Mouse (Mus musculus): ENCODE measurements around the gene Miga2. TPM values are rescaled to one million over a fixed set of nuclear protein-coding genes. Genes with fewer than 3 reads are reported as not detected.

The Miga2 gene
- 5.6 and 6.8 TPM in 2 replicates for polyA plus RNA-seq (2012; rRNA removed)

DNA sequence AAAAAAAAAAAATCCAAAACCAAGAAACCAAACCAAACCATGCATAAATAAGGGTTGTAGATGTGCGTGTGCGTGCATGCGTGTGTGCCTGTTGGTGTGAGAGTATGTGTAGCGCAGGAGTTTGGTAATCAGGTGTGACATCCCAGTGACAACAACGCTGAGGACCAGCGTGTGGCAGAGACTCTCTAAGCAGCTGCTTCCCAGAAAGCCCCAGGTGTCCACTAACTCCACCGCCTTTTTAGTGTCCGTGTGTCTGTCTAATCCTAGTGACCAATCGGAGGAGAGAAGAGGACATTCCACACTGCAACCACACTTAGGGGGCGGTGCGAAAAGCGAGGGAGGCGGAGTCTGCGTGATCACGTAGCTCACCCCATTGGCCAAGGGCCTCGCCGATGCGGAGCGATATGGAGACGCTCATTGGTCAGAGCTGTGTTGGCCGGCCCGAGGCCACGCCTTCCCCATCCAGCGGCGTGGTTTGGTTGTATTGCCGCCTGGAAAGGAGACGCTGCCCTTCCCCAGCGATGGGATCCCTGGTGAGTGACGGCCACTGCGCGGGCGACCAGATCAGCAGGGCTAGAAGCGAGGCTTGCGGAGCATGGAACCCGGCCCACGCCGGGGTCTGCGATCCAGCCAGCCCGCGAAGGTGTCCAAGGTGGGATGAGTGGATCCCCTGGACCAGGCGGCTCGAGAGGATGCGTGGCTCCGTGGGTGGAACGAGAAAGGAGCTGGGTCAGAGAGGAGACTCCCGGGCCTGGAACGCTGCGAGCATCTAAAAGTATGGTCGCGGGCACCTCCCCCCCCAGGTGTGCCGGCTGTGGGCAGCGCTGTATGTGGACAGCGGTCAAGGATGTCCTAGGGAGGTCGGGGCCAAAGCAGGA is at the start of gene Miga2:
Miga2 (plus strand) TSS at position 461 of the 878 bp plus-strand sequence.

DNA sequence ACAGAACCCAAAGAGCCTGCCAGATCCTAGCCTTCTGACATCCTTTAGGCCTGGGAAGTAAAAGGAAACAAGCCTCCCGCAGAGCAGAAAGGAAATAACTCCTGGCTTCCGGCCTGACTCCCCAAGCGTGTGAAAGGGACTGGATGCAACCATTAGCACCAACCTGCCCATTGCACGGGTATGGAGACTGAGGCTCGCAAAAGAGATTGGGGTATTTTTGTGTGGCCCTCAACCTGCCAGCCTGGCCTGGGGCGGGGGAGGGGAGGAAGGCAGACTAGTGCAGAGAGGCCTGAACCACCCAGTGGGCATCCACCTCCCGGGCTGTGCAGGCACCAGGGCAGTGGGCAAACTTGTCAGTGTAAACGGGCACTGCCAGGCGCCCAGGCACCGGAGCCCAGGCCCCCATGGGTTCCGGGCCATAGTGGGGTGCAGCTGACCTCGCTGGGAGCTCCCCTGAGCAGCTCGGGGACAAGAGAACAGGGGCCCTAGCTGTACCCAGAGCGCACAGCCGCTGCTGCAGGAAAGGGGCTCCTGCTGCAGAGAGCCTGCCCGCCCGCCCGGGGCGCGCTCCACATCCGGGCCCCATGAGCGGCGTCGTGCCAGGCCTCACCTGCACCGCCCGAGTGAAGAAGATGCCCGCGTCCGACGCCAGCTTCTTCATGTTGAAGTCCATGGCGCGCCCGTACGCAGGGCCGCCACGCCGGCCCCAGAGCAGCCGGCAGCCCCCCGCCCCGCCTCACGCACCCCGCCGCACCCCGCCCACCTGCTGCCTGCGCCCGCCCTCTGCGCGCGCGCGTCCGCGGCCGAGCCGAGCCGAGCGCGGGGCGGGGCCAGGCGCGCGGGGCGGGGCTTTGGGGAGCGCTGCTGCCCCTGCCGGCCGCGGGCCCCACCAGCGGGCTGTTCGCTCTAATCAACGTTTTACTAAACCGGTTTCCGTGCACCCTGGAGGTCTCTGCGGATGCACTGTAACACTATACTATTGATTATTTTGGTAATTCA is 5.2 kb upstream of the Miga2 start, which contains the start of gene Sh3glb2:
Sh3glb2 (minus strand) TSS at position 805 of the 999 bp plus-strand sequence.

DNA sequence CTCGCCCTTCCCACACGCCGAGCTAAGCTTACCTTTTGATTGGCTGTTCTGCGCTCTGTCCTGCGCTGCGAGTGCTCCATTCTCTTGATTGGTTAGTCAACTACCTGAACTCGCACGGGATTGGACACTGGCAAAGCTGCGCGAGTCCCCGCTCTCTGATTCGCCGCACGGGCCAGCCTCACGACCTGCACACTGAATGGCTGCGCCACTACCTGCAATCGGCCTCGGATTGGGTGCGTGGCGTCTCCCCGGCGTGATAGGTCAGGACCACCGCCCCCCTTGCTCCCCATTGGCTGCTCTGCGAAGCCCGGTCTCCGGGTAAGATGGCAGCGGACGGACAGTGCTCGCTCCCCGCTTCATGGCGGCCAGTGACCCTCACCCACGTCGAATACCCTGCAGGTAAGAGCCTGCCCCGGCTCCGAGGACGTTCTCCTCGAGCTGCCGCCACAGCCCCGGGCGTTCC is 28.1 kb downstream of the Miga2 start, which contains the start of gene Dolpp1:
Dolpp1 (plus strand) TSS at position 141 of the 463 bp plus-strand sequence.

DNA sequence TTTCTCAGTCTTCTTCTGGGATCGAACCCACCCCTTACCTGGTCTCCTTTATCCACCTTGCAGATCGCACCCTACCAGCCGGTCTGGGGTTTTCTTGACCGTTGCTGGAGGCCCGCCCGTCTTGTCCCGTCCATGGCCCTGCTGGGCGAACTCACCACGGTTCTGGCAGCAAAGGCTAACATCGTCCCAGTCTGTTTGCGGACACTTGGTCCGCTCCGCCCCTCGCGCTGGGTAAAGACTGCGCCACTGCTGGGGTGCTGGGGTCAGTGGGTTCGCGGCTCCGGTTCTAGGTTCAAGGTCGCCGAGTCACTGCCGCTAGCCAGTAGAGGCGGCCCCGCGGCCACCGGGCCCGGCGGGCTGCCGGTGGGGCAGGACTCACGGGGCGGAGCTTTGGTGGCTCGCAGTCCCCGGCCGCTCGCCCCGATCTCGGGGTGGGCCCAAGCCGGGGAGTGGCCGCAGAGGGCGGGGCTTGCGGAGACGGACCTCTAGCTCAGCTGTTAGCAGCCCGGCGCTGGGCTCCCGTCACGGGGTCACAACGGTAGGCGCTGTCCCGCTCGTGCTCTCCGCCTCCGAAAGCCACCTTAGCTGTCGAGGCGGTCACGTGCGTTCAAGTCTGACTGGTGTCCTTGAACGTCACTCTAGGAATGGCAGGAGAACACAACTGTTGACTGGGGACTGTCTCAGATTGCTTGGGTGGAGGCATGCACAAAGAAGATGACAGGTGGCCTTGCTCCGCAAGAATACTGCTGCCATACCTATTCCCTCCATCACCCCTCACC is 51.3 kb downstream of the Miga2 start, which contains the start of gene Crat:
Crat (minus strand) TSS at position 657 of the 779 bp plus-strand sequence.

DNA sequence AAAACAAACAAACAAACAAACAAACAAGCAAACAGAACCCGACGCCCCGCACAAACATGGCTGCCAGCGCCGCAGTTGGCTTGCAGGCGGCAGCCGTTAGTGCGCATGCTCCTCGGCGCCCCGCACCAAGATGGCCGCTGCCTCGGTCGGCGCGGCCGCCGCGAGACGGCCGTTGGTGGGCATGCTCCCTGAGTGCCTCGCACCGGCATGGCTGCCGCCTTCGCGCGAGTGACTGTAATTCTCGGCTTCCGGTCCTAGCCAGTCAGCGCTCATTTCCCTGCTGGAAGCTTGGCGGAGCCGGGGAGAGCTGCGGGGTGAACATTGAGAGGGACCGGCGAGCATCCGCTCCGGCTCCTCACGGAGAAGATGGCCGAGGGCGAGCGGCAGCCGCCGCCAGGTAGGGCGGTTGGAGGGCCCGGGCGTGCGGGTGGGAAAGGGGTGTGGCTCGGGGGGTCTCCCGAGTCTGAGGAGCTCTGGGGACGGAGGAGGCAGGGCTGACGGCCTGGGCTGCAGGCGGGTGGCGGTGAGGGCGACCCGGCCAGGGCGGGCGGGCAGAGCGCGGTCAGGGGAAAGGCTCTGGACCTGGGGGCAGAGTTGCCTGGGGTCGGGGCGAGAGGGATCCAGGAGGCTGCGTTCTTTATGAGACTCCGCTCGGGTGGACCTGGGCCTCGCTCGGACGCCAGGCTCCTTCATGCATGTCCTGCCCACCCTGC is 52.1 kb downstream of the Miga2 start, which contains the start of gene Ptpa:
Ptpa (plus strand) TSS at position 104 of the 713 bp plus-strand sequence.

Other genes with a start within 250 kb of the Miga2 start
- 6.6 and 7.7 TPM in 2 replicates for gene Zer1, start 239.6 kb upstream of the Miga2 start, polyA plus RNA-seq (2012; rRNA removed)
- gene Tbc1d13, start 230.5 kb upstream of the Miga2 start, polyA plus RNA-seq (2012; rRNA removed), result 9.1 and 11.7 TPM in 2 replicates
- gene Endog, start 192.7 kb upstream of the Miga2 start, polyA plus RNA-seq (2012; rRNA removed), result 10.4 and 12.0 TPM in 2 replicates
- gene Spout1, start 185.8 kb upstream of the Miga2 start, polyA plus RNA-seq (2012; rRNA removed), result 21.1 and 21.7 TPM in 2 replicates
- gene Kyat1, start 158.4 kb upstream of the Miga2 start, polyA plus RNA-seq (2012; rRNA removed), result 13.0 and 14.4 TPM in 2 replicates
- 3.1 and 3.7 TPM in 2 replicates for gene Lrrc8a, start 126.5 kb upstream of the Miga2 start, polyA plus RNA-seq (2012; rRNA removed)
- gene Gm28035, start 123.7 kb upstream of the Miga2 start, polyA plus RNA-seq (2012; rRNA removed), result 0.84 and 0.92 TPM in 2 replicates
- 15.2 and 18.6 TPM in 2 replicates for gene Phyhd1, start 98.0 kb upstream of the Miga2 start, polyA plus RNA-seq (2012; rRNA removed)
- not detected in 2 replicates for gene Gm28038, start 83.2 kb upstream of the Miga2 start, polyA plus RNA-seq (2012; rRNA removed)
- gene Dolk, start 77.9 kb upstream of the Miga2 start, polyA plus RNA-seq (2012; rRNA removed), result 4.3 and 5.0 TPM in 2 replicates
- 12.8 and 17.0 TPM in 2 replicates for gene Nup188, start 77.8 kb upstream of the Miga2 start, polyA plus RNA-seq (2012; rRNA removed)
- 19.1 and 20.9 TPM in 2 replicates for gene Sh3glb2, start 4.9 kb upstream of the Miga2 start, polyA plus RNA-seq (2012; rRNA removed)
- gene Dolpp1, start 28.0 kb downstream of the Miga2 start, polyA plus RNA-seq (2012; rRNA removed), result 13.3 and 17.3 TPM in 2 replicates
- 12.5 and 14.2 TPM in 2 replicates for gene Crat, start 51.6 kb downstream of the Miga2 start, polyA plus RNA-seq (2012; rRNA removed)
- 61.7 and 77.5 TPM in 2 replicates for gene Ptpa, start 51.8 kb downstream of the Miga2 start, polyA plus RNA-seq (2012; rRNA removed)
- gene Ier5l, start 110.0 kb downstream of the Miga2 start, polyA plus RNA-seq (2012; rRNA removed), result 0.72 and 0.74 TPM in 2 replicates
- 0.08 and 0.12 TPM in 2 replicates for gene Cstad, start 230.8 kb downstream of the Miga2 start, polyA plus RNA-seq (2012; rRNA removed)